Mouse (Mus musculus) intestine, embryonic 15.5 days (tissue): ENCODE data around the gene Frrs1. TPM values are rescaled to one million over a fixed set of nuclear protein-coding genes. Genes with fewer than 3 reads are reported as not detected.

Source experiments
- ATAC-seq: fragments of 200-750 bp; cut with Nextera tagmentation; 2 replicates; pipeline ENCODE4 v1.8.0; 2017; ENCODE audit warnings: moderate TSS enrichment, moderate library complexity
- H3K27ac ChIP-seq: fragments of 300-500 bp; sonication (generic); 2 replicates; pipeline ENCODE4 v1.5.1; 2015; ENCODE audit warnings: mild to moderate bottlenecking, inconsistent platforms
- H3K27me3 ChIP-seq: fragments of 300-500 bp; sonication (generic); replicated peaks from 2 replicates; pipeline ENCODE4 v1.6.1; 2015; ENCODE audit warnings: inconsistent platforms
- H3K36me3 ChIP-seq: fragments of 300-500 bp; sonication (generic); 2 replicates; pipeline ENCODE4 v1.6.1; 2015; ENCODE audit warnings: inconsistent platforms
- H3K4me1 ChIP-seq: fragments of 300-500 bp; sonication (generic); replicated peaks from 2 replicates; pipeline ENCODE4 v1.6.1; 2015; ENCODE audit warnings: inconsistent platforms
- H3K4me2 ChIP-seq: fragments of 300-500 bp; sonication (generic); replicated peaks from 2 replicates; pipeline ENCODE4 v1.6.1; 2015; ENCODE audit warnings: mild to moderate bottlenecking, inconsistent platforms
- H3K4me3 ChIP-seq: fragments of 300-500 bp; sonication (generic); replicated peaks from 2 replicates; pipeline ENCODE4 v1.5.1; 2015; ENCODE audit warnings: inconsistent platforms
- H3K9ac ChIP-seq: fragments of 300-500 bp; sonication (generic); 2 replicates; pipeline ENCODE4 v1.6.1; 2015; ENCODE audit warnings: inconsistent platforms
- H3K9me3 ChIP-seq: fragments of 300-500 bp; sonication (generic); 2 replicates; pipeline ENCODE4 v1.6.1; 2016; ENCODE audit warnings: inconsistent platforms
- whole genome bisulfite sequencing: fragments of 180-500 bp; shearing (Covaris S2); methylation state at CpG from one replicate; pipeline ENCODE4 v1.1.7; 2015; 5-methylcytosine and 5-hydroxymethylcytosine counted together
- polyA plus RNA-seq: library from polyadenylated mRNA; unstranded; fragments of >200 nt; fragmentation: Nextera tagmentation; extraction: Ambion mirVana; gene quantifications from 2 replicates; pipeline ENCODE4 v1.2.1, GENCODE M21; 2015

The Frrs1 gene
- polyA plus RNA-seq, 1 experiment from 2014 or later, result 36.6 TPM

DNA sequence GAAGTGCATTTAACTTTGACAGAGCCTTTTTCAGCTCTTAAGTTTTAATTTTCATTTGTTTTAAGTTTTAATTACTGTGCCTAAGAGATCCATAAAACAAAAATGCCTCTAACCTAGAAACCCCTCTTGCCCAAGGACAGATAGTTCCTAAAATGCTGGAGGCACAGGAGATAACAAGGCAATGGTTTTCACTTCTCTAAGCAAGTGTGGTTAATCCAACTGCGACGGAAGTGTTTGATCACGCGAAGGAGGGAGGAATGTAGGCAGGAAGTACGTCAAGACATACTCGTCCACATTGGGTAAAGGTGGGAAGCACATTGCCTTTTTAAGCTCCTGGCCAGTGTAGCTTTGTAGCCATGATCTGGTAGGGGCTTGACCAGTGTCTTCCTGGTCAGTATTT lies 1.7 kb upstream of the Frrs1 start:
- H3K4me1 ChIP-seq, result 0 out of 2 replicates have a peak, but pooled peaks cover 5% of the 10 kb centered on the region
- H3K36me3 ChIP-seq, result no peaks in the 10 kb centered on the region
- no peak overlapping the region for H3K4me3 ChIP-seq
- H3K4me2 ChIP-seq, result no peak overlapping the region
- H3K9ac ChIP-seq, result no peak overlapping the region
- H3K27me3 ChIP-seq, result no peaks in the 10 kb centered on the region
- 83% methylated on average over 6 of the region's 6 CpGs for WGBS
- no peak for ATAC-seq
- H3K27ac ChIP-seq, result no peak overlapping the region
- no peaks in the 10 kb centered on the region for H3K9me3 ChIP-seq

GRCm38 (mm10) chr3:116859752-116860151 lies 488 bp downstream of the Frrs1 start:
- H3K4me1 ChIP-seq, result 0 out of 2 replicates have a peak, but pooled peaks cover 5% of the 10 kb centered on the region
- ATAC-seq, result 0 out of 2 replicates have a peak, but pooled peaks have one; percentile 1
- no peaks in the 10 kb centered on the region for H3K9me3 ChIP-seq
- H3K27me3 ChIP-seq, result no peaks in the 10 kb centered on the region
- no peak overlapping the region for H3K4me3 ChIP-seq
- no peak overlapping the region for H3K4me2 ChIP-seq
- no peak overlapping the region for H3K27ac ChIP-seq
- no peaks in the 10 kb centered on the region for H3K36me3 ChIP-seq
- 76% methylated on average over 5 of the region's 5 CpGs for WGBS
- no peak overlapping the region for H3K9ac ChIP-seq

DNA sequence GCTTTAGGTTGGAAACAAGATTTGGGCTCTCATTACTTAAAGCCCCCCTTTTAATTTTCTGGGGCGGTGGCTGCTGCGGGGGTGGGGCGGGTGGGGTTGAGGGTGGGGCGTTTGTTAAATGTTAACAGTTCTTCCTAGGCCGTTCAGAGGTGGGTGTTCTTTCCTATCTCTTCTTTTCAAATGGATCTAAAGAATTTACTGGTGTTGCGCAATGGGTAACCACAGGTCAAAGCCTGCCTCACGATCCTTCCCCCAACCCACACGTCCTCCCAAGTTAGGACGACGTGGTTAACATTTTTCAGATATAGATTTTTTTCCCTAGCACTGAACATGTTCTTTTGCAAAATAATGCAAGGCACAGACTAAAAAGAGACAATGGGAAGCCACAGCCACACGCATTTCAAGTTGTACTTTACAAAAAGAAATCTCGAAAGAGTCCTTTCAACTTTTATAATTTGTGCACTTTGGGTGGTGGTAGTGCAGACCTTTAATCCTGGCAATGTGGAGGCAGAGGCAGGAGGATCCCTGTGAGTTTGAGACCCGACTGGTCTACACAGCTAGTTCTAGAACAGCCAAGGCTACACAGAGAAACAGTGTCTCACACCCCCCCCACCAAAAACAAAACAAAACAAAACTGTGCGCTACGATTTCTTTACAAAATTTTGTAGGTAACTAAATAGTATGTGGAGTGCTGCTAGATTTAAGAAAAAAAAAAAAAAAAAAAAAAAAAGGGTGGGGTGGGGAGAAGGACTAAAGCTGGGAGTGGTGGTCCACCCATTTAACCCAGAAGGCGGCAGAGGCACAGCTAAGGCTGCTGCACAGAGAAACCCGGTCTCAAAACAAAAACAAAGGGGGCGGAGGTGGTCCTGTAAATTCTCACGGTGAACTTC lies 1.3 kb downstream of the Frrs1 start:
- H3K4me2 ChIP-seq, result peak overlapping the region; percentile 74
- 0 out of 2 replicates have a peak overlapping the region, but pooled peaks have one; percentile 47 for H3K9ac ChIP-seq
- H3K9me3 ChIP-seq, result no peaks in the 10 kb centered on the region
- 55% methylated on average over 19 of the region's 19 CpGs for WGBS
- ATAC-seq, result peak; percentile 76
- peaks cover 5% of the 10 kb centered on the region; the same call in 1 of the 2 replicates for H3K4me1 ChIP-seq
- peak overlapping the region; percentile 70; the same call in 1 of the 2 replicates for H3K27ac ChIP-seq
- H3K4me3 ChIP-seq, result peak overlapping the region; percentile 52
- H3K36me3 ChIP-seq, result no peaks in the 10 kb centered on the region
- H3K27me3 ChIP-seq, result no peaks in the 10 kb centered on the region

GRCm38 (mm10) chr3:116861223-116861539 lies 1.9 kb downstream of the Frrs1 start:
- H3K4me2 ChIP-seq, result peak overlapping the region; percentile 74
- peaks cover 5% of the 10 kb centered on the region; the same call in 1 of the 2 replicates for H3K4me1 ChIP-seq
- H3K36me3 ChIP-seq, result no peaks in the 10 kb centered on the region
- peak; percentile 58 for ATAC-seq
- peak overlapping the region; percentile 70 for H3K27ac ChIP-seq
- peak overlapping the region; percentile 47 for H3K9ac ChIP-seq
- peak overlapping the region; percentile 52 for H3K4me3 ChIP-seq
- 12% methylated on average over 4 of the region's 4 CpGs for WGBS
- H3K9me3 ChIP-seq, result no peaks in the 10 kb centered on the region
- H3K27me3 ChIP-seq, result no peaks in the 10 kb centered on the region

DNA sequence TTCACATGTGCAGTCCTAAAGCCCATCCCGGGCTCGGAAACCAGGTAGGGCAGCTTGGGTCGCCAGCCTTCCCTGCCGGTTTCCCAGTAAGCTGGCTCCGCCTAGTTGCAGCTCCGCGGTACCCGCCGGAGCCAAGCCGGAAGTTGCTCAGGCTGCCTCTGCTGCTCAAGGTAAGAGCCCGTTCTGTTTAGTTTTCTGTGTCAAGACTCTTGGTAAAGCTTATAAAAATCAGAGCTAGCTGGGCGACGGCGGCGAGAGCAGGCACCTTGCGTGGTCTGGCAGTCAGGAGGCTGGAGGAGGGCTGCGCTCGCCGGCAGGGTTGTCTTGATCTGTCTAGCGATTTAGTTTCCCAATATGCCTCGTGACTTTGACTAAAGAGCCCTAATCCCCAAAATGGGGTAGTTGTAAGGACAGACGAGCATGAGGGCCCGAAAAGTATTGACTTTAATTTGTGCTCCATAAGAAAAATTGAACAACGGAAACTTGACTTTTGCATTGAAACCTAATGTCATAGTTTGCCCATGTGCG lies 2.3 kb downstream of the Frrs1 start:
- H3K9me3 ChIP-seq, result no peaks in the 10 kb centered on the region
- H3K27ac ChIP-seq, result peak overlapping the region; percentile 70
- peak; percentile 89 for ATAC-seq
- 1% methylated on average over 25 of the region's 25 CpGs for WGBS
- H3K36me3 ChIP-seq, result no peaks in the 10 kb centered on the region
- peaks cover 5% of the 10 kb centered on the region; the same call in 1 of the 2 replicates for H3K4me1 ChIP-seq
- peak overlapping the region; percentile 47 for H3K9ac ChIP-seq
- peak overlapping the region; percentile 74 for H3K4me2 ChIP-seq
- no peaks in the 10 kb centered on the region for H3K27me3 ChIP-seq
- peak overlapping the region; percentile 52 for H3K4me3 ChIP-seq

DNA sequence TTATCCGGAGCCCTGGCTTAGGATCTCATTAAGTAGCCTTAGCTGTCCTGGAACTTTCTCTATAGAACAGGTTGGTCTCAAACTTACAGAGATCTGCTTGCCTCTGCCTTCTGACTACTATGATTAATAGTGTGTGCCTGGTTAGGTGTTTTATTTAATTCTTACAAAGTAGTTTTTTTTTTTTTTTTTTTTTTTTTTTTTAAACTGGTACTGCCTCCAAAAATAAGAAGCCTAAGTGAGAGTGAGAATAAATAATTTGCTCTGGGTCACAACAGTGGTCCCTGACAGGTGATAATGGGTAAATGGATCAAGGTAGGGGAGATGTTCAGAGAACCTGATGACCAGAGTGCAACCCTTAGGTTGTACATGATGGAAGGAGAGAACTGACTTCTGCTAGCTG lies 3.4 kb downstream of the Frrs1 start:
- no peaks in the 10 kb centered on the region for H3K27me3 ChIP-seq
- no peak overlapping the region for H3K9ac ChIP-seq
- no peaks in the 10 kb centered on the region for H3K9me3 ChIP-seq
- ATAC-seq, result no peak
- no peaks in the 10 kb centered on the region for H3K36me3 ChIP-seq
- no peak overlapping the region for H3K4me2 ChIP-seq
- WGBS, result 72% methylated on average over 1 of the region's 1 CpGs
- H3K4me1 ChIP-seq, result peaks cover 5% of the 10 kb centered on the region; the same call in 1 of the 2 replicates
- H3K4me3 ChIP-seq, result no peak overlapping the region
- no peak overlapping the region for H3K27ac ChIP-seq

- Histone ChIP-seq H3K9me3 (no peaks in the 10 kb centered on the region), H3K9ac (no peak overlapping the region), H3K4me2 (no peak overlapping the region), H3K27ac (no peak overlapping the region), H3K4me1 (peaks cover 5% of the 10 kb centered on the region; the same call in 1 of the 2 replicates), H3K36me3 (no peaks in the 10 kb centered on the region), H3K4me3 (no peak overlapping the region), H3K27me3 (no peaks in the 10 kb centered on the region)
- ATAC-seq, result no peak
- 60% methylated on average over 5 of the region's 5 CpGs for WGBS
Observed at GRCm38 (mm10) chr3:116864421-116864820, 5.2 kb downstream of the Frrs1 start.

DNA sequence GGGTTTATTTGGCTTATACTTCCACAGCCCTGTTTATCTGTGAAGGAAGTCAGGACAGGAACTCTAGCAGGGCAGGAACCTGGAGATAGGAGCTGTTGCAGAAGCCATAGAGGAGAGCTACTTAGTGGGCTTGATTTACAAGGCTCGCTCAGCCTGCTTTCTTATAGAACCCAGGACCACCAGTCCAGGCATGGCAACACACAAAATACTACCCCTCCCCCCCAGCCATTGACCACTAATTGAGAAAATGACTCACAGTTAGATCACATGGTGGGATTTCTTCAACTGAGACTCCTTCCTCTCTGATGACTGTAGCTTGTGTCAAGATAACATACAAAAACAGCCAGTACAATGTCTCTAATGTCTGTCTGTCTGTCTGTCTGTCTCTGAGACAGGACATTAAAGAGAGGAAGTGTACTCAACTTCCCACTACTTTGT lies 6.0 kb downstream of the Frrs1 start:
- no peaks in the 10 kb centered on the region for H3K36me3 ChIP-seq
- no peak for ATAC-seq
- WGBS, result 58% methylated on average over 1 of the region's 1 CpGs
- peaks cover 5% of the 10 kb centered on the region; the same call in 1 of the 2 replicates for H3K4me1 ChIP-seq
- H3K27ac ChIP-seq, result no peak overlapping the region
- H3K4me3 ChIP-seq, result no peak overlapping the region
- no peak overlapping the region for H3K4me2 ChIP-seq
- no peak overlapping the region for H3K9ac ChIP-seq
- H3K27me3 ChIP-seq, result no peaks in the 10 kb centered on the region
- no peaks in the 10 kb centered on the region for H3K9me3 ChIP-seq

- Histone ChIP-seq H3K27me3 (no peaks in the 10 kb centered on the region), H3K4me3 (no peak overlapping the region), H3K9me3 (no peaks in the 10 kb centered on the region), H3K4me2 (no peak overlapping the region), H3K4me1 (no peaks in the 10 kb centered on the region), H3K9ac (no peak overlapping the region), H3K27ac (no peak overlapping the region), H3K36me3 (no peaks in the 10 kb centered on the region)
- ATAC-seq, result no peak
- 68% methylated on average over 3 of the region's 3 CpGs for WGBS
Observed at GRCm38 (mm10) chr3:116870372-116870771, 11.1 kb downstream of the Frrs1 start.

GRCm38 (mm10) chr3:116882221-116882960 lies 23.1 kb downstream of the Frrs1 start:
- no peaks in the 10 kb centered on the region for H3K4me1 ChIP-seq
- no peaks in the 10 kb centered on the region for H3K36me3 ChIP-seq
- no peak overlapping the region for H3K27ac ChIP-seq
- ATAC-seq, result no peak
- H3K9me3 ChIP-seq, result no peaks in the 10 kb centered on the region
- WGBS, result 89% methylated on average over 14 of the region's 14 CpGs
- no peak overlapping the region for H3K4me3 ChIP-seq
- H3K27me3 ChIP-seq, result no peaks in the 10 kb centered on the region
- H3K9ac ChIP-seq, result no peak overlapping the region
- no peak overlapping the region for H3K4me2 ChIP-seq

GRCm38 (mm10) chr3:116884941-116885340 lies 25.7 kb downstream of the Frrs1 start:
- Histone ChIP-seq H3K9ac (no peak overlapping the region), H3K4me2 (no peak overlapping the region), H3K9me3 (no peaks in the 10 kb centered on the region), H3K27ac (no peak overlapping the region), H3K4me3 (no peak overlapping the region), H3K36me3 (no peaks in the 10 kb centered on the region), H3K4me1 (no peaks in the 10 kb centered on the region), H3K27me3 (no peaks in the 10 kb centered on the region)
- no peak for ATAC-seq
- WGBS, result 92% methylated on average over 8 of the region's 8 CpGs

DNA sequence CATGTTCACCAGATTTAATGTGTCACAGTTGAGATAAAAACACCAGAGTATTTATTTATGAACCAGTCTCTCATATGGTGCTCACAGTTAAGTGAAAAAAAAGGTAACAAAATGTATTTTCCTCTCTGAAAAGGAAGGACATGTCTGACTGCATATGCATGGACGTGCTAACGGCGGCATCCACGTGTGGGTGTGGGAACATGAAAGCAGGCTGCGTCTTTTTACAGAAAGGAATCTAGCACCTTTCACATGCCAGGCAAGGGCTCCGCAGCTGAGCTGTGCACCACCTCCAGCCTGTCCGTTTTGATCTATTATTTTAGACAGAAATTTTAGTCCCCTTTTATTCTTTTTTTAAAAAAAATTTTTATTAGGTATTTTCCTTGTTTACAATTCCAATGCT lies 30.1 kb downstream of the Frrs1 start:
- 91% methylated on average over 7 of the region's 7 CpGs for WGBS
- H3K4me1 ChIP-seq, result no peaks in the 10 kb centered on the region

More for the DNA sequence above, 30.1 kb downstream of the Frrs1 start:
- H3K36me3 ChIP-seq, result no peaks in the 10 kb centered on the region
- H3K9me3 ChIP-seq, result no peaks in the 10 kb centered on the region
- no peak overlapping the region for H3K4me2 ChIP-seq
- H3K9ac ChIP-seq, result no peak overlapping the region
- H3K27me3 ChIP-seq, result no peaks in the 10 kb centered on the region
- no peak overlapping the region for H3K27ac ChIP-seq
- no peak overlapping the region for H3K4me3 ChIP-seq
- no peak for ATAC-seq
